Mouse (Mus musculus) stomach, embryonic 14.5 days (tissue): ENCODE measurements around the gene Gm609. TPM values are rescaled to one million over a fixed set of nuclear protein-coding genes. Genes with fewer than 3 reads are reported as not detected.

Source experiments
- ATAC-seq: fragments of 200-750 bp; cut with Nextera tagmentation; 2 replicates; pipeline ENCODE4 v1.8.0; 2017; ENCODE audit warnings: low read depth, moderate TSS enrichment; ENCODE audit not compliant: insufficient number of reproducible peaks, insufficient read depth, low FRiP score
- H3K27ac ChIP-seq: fragments of 300-500 bp; sonication (generic); 2 replicates; pipeline ENCODE4 v1.5.1; 2014; ENCODE audit warnings: mild to moderate bottlenecking, low read length, moderate library complexity, mixed read lengths
- H3K27me3 ChIP-seq: fragments of 300-500 bp; sonication (generic); 2 replicates; pipeline ENCODE4 v1.6.1; 2014; ENCODE audit warnings: low read length, control low read depth, mixed read lengths; ENCODE audit not compliant: control insufficient read depth, insufficient read depth
- H3K36me3 ChIP-seq: fragments of 300-500 bp; sonication (generic); 2 replicates; pipeline ENCODE4 v1.6.1; 2014; ENCODE audit warnings: mild to moderate bottlenecking, control low read depth, low read length, moderate library complexity, mixed read lengths; ENCODE audit not compliant: control insufficient read depth, insufficient read depth
- H3K4me1 ChIP-seq: fragments of 300-500 bp; sonication (generic); 2 replicates; pipeline ENCODE4 v1.6.1; 2014; ENCODE audit warnings: low read length, control low read depth, mixed read lengths; ENCODE audit not compliant: control insufficient read depth, insufficient read depth
- H3K4me2 ChIP-seq: fragments of 300-500 bp; sonication (generic); replicated peaks from 2 replicates; pipeline ENCODE4 v1.6.1; 2014; ENCODE audit warnings: low read depth, low read length, control low read depth
- H3K4me3 ChIP-seq: fragments of 300-500 bp; sonication (generic); 2 replicates; pipeline ENCODE4 v1.5.1; 2014; ENCODE audit warnings: low read depth, low read length, control low read depth
- H3K9ac ChIP-seq: fragments of 300-500 bp; sonication (generic); replicated peaks from 2 replicates; pipeline ENCODE4 v1.6.1; 2014; ENCODE audit warnings: low read depth, mild to moderate bottlenecking, control low read depth, low read length, moderate library complexity, mixed read lengths
- H3K9me3 ChIP-seq: fragments of 300-500 bp; sonication (generic); 2 replicates; pipeline ENCODE4 v1.6.1; 2016; ENCODE audit warnings: low read depth, low read length, control low read depth; ENCODE audit not compliant: control insufficient read depth
- WGBS: fragments of 180-500 bp; shearing (Covaris S2); extraction: QIAGEN DNeasy Blood & Tissue Kit; methylation state at CpG from one replicate; pipeline ENCODE4 v1.1.7; 2014; 5-methylcytosine and 5-hydroxymethylcytosine counted together
- polyA plus RNA-seq: library from polyadenylated mRNA; unstranded; fragments of >200 nt; fragmentation: Nextera tagmentation; extraction: Ambion mirVana; gene quantifications from 2 replicates; pipeline ENCODE4 v1.2.1, GENCODE M21; 2014

Gene Gm609
- polyA plus RNA-seq, 1 experiment from 2014 or later: 0.33 TPM

GRCm38 (mm10) chr16:45389833-45390232 is 102.9 kb downstream of the Gm609 start:
- Histone ChIP-seq H3K36me3 (no peaks in the 10 kb centered on the region), H3K4me3 (no peak overlapping the region), H3K4me1 (no peaks in the 10 kb centered on the region), H3K27me3 (no peaks in the 10 kb centered on the region), H3K9ac (no peak overlapping the region), H3K9me3 (no peaks in the 10 kb centered on the region), H3K4me2 (no peak overlapping the region), H3K27ac (no peak overlapping the region)
- ATAC-seq: 0 out of 2 replicates have a peak, but pooled peaks have one; percentile 33
- WGBS: 77% methylated on average over 2 of the region's 2 CpGs

GRCm38 (mm10) chr16:45389041-45389440 is 103.7 kb downstream of the Gm609 start:
- no peaks in the 10 kb centered on the region for H3K36me3 ChIP-seq
- H3K9ac ChIP-seq: no peak overlapping the region
- no peak overlapping the region for H3K4me2 ChIP-seq
- no peak overlapping the region for H3K4me3 ChIP-seq
- no peaks in the 10 kb centered on the region for H3K9me3 ChIP-seq
- H3K27ac ChIP-seq: no peak overlapping the region
- H3K27me3 ChIP-seq: no peaks in the 10 kb centered on the region
- 86% methylated on average over 2 of the region's 2 CpGs for WGBS
- no peaks in the 10 kb centered on the region for H3K4me1 ChIP-seq
- ATAC-seq: no peak

DNA sequence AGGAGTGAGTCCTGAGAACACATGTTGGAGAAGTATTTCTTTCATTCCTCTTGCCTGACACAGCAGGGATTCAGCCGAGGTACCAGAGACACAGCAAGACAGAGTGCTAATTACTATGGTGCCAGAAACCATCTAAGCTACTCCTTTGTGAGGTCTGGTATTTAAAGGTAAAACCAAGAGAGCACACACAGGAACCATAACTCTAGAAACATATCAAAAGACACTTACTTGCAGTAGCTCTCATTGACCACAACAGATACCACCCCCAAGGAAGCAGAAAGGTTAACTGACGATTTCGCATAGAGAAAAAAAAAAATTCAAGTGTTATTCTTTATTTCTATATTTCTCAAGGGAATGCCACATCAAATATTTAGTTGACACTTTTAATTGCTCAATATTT is 111.0 kb downstream of the Gm609 start:
- Histone ChIP-seq H3K4me2 (no peak overlapping the region), H3K9me3 (no peaks in the 10 kb centered on the region), H3K27ac (no peak overlapping the region), H3K4me3 (no peak overlapping the region), H3K36me3 (no peaks in the 10 kb centered on the region), H3K9ac (no peak overlapping the region), H3K27me3 (no peaks in the 10 kb centered on the region), H3K4me1 (no peaks in the 10 kb centered on the region)
- WGBS: 80% methylated on average over 3 of the region's 3 CpGs
- no peak for ATAC-seq

- no peaks in the 10 kb centered on the region for H3K36me3 ChIP-seq
- no peak for ATAC-seq
- no peaks in the 10 kb centered on the region for H3K27me3 ChIP-seq
- no peak overlapping the region for H3K4me2 ChIP-seq
- H3K4me3 ChIP-seq: no peak overlapping the region
- no peak overlapping the region for H3K27ac ChIP-seq
- H3K9me3 ChIP-seq: no peaks in the 10 kb centered on the region
- H3K9ac ChIP-seq: no peak overlapping the region
- no peaks in the 10 kb centered on the region for H3K4me1 ChIP-seq
- WGBS: 74% methylated on average over 3 of the region's 3 CpGs
Observed at GRCm38 (mm10) chr16:45378959-45379358, 113.8 kb downstream of the Gm609 start.

DNA sequence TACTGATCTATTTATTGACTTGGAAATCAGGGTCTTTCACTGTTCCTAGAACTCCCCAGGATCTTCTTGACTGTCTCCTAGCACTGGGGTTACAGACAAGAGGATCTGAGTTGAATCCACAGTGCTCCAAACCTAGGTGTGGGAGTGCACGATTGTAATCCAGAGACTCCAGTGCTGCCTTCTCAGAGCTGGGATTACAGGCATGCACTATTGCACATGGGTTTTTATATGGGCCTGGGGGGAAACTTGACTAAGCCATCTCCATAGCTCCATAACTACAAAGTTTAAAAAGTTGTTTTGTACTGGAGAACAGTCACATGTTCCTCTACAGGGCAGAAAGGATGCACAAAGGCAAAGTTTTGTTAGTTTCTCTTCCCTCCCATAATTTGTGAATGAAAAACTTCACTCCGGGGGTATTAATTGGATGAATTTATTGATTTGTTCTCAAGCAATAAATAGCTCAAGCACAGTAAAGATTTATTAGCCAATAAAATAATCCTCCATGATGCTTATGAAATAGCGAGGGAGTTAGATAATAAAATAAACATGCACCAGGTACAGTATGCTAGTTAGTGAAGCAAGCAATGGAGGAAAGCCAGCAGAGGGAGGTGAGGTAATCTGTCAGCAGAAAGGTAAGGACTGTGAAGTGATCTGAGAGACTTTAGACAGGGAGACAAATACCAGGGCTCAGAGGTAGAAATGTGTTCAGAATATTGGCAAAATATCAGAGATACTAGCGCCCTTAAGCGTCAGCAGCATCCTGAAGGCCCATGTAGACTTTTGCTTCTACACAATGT is 114.4 kb downstream of the Gm609 start:
- 84% methylated on average over 5 of the region's 5 CpGs for WGBS
- H3K36me3 ChIP-seq: no peaks in the 10 kb centered on the region
- H3K4me2 ChIP-seq: no peak overlapping the region
- no peak overlapping the region for H3K9ac ChIP-seq
- no peaks in the 10 kb centered on the region for H3K4me1 ChIP-seq
- H3K27me3 ChIP-seq: no peaks in the 10 kb centered on the region
- no peak overlapping the region for H3K27ac ChIP-seq
- no peak overlapping the region for H3K4me3 ChIP-seq
- H3K9me3 ChIP-seq: no peaks in the 10 kb centered on the region
- no peak for ATAC-seq

DNA sequence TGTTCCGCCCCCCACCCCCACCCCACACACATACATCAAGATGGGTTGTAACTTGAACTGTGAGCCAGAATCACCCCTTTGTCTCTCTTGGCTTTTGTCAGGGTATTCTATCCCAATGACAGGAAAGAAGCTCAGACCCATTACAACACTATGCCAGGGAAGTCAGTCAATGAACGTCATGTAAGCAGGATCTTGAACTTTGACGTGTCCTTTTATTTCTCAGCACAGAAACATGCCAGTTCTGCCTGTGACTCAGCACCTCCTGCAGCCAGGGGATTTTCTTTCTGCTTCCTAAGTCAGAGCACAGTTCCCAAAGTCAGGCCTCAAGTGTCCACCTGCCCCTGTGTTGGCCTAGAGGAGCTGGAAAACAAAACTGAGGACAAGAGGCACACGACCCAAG is 115.4 kb downstream of the Gm609 start:
- Histone ChIP-seq H3K27me3 (no peaks in the 10 kb centered on the region), H3K36me3 (no peaks in the 10 kb centered on the region), H3K4me3 (no peak overlapping the region), H3K4me1 (no peaks in the 10 kb centered on the region), H3K27ac (no peak overlapping the region), H3K4me2 (no peak overlapping the region), H3K9ac (no peak overlapping the region), H3K9me3 (no peaks in the 10 kb centered on the region)
- no peak for ATAC-seq
- WGBS: 85% methylated on average over 4 of the region's 4 CpGs

DNA sequence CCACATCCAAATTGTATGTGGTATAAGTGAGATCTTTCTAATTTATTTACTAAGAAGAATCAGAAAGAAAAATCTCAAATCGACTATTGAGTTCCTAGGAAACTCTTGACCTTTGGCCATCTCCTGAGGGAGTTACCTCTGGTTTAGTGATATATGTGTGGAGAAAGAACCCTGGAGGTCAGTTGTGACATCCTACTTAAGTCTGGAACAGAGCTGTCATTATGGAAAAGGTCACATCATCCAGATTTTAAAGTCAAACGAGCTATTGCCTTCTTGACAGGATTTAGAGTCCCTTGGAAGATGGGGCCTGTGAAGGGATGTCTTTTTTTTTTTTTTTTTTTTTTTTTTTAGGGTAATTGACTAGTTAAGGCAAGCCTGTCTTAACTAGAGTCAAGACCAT is 116.0 kb downstream of the Gm609 start:
- Histone ChIP-seq H3K4me2 (no peak overlapping the region), H3K27me3 (no peaks in the 10 kb centered on the region), H3K27ac (no peak overlapping the region), H3K9ac (no peak overlapping the region), H3K4me1 (no peaks in the 10 kb centered on the region), H3K4me3 (no peak overlapping the region), H3K9me3 (no peaks in the 10 kb centered on the region), H3K36me3 (no peaks in the 10 kb centered on the region)
- WGBS: 58% methylated on average over 2 of the region's 2 CpGs
- ATAC-seq: no peak

- 78% methylated on average over 4 of the region's 4 CpGs for WGBS
- no peak overlapping the region for H3K27ac ChIP-seq
- H3K9me3 ChIP-seq: no peaks in the 10 kb centered on the region
- H3K36me3 ChIP-seq: no peaks in the 10 kb centered on the region
- H3K4me3 ChIP-seq: no peak overlapping the region
- no peak overlapping the region for H3K4me2 ChIP-seq
- no peaks in the 10 kb centered on the region for H3K27me3 ChIP-seq
- no peaks in the 10 kb centered on the region for H3K4me1 ChIP-seq
- no peak overlapping the region for H3K9ac ChIP-seq
- ATAC-seq: no peak
Observed at GRCm38 (mm10) chr16:45376294-45376693, 116.5 kb downstream of the Gm609 start.
